ENCODE assay signal across 9 mouse cellular contexts in genomic region chr13:48694090-48695064, GRCm38 (mm10). TPM values are rescaled to one million over a fixed set of nuclear protein-coding genes. Genes with fewer than 3 reads are reported as not detected.
DNase-seq lines count a peak whose midpoint lies in the region; ATAC-seq and TF ChIP-seq lines count a peak whose summit lies in the region.
"Had no signal": no experiment of that assay in that cellular context is flagged by ENCODE, and none has a peak within 500 bp of the region (broad histone marks: within the 10 kb centered on the region; RNA-seq: fewer than 3 reads in every experiment).

No protein-coding gene starts in this region.

- TF ChIP-seq POLR2A in cerebellum, adult 2 months (IDR thresholded peaks at IDR 0.05; ENCODE audit: borderline replicate concordance, insufficient read depth, low read length) = no peak

- ATAC-seq in liver, embryonic 12.5 days = no peak

- no peaks in the 10 kb centered on the region for H3K27me3 ChIP-seq in cerebellum, adult 2 months (ENCODE audit: control insufficient read depth, insufficient read depth, low read length)
- peaks cover 72% of the 10 kb centered on the region for H3K27me3 ChIP-seq in E14TG2a.4 (ENCODE audit: insufficient read depth, low read length)
- H3K27me3 ChIP-seq in liver, embryonic 12.5 days (replicated peaks) = peaks cover 12% of the 10 kb centered on the region; the same call in 1 of the 2 replicates

- WGBS in cerebellum, adult 2 months = 31% methylated on average over 27 of the region's 27 CpGs
- 58% methylated on average over 27 of the region's 27 CpGs for WGBS in liver, embryonic 12.5 days (ENCODE audit: insufficient replicate concordance)

- TF ChIP-seq CTCF in cerebellum, adult 2 months (IDR thresholded peaks at IDR 0.05; ENCODE audit: borderline replicate concordance, insufficient read depth, low read depth, low read length) = no peak
- no peak for TF ChIP-seq CTCF in E14TG2a.4 (conservative IDR thresholded peaks at IDR 0.05; ENCODE audit: low read length)

- no peak overlapping the region for H3K9ac ChIP-seq in liver, embryonic 12.5 days

- 0 out of 2 replicates have a peak, but pooled peaks cover 3% of the 10 kb centered on the region for H3K9me3 ChIP-seq in E14TG2a.4 (ENCODE audit: low read length)
- no peaks in the 10 kb centered on the region for H3K9me3 ChIP-seq in liver, embryonic 12.5 days (replicated peaks)

- no peak overlapping the region for H3K4me2 ChIP-seq in liver, embryonic 12.5 days

- no peaks in the 10 kb centered on the region for H3K36me3 ChIP-seq in E14TG2a.4 (ENCODE audit: insufficient read depth, low read length)
- no peaks in the 10 kb centered on the region for H3K36me3 ChIP-seq in liver, embryonic 12.5 days

- peaks cover 5% of the 10 kb centered on the region; the same call in 1 of the 2 replicates for H3K4me1 ChIP-seq in cerebellum, adult 2 months (ENCODE audit: control insufficient read depth, insufficient read depth, low read length)
- peaks cover 11% of the 10 kb centered on the region; the same call in 1 of the 2 replicates for H3K4me1 ChIP-seq in E14TG2a.4 (replicated peaks; ENCODE audit: low read depth, low read length)
- no peaks in the 10 kb centered on the region for H3K4me1 ChIP-seq in liver, embryonic 12.5 days

- DNase-seq in cerebellum, postnatal 14 days = peak; percentile 64 to 76
- no peak for DNase-seq in cerebellum, adult 2 months
- peak; percentile 43 to 67 for DNase-seq in frontal cortex, postnatal 36 days (ENCODE audit: low spot score in 2 of 2)
- peak; percentile 74 for DNase-seq in heart, postnatal 4 days
- DNase-seq in lung, postnatal 14 days = peak; percentile 15
- no peak for DNase-seq in cerebellum, adult 11-12 months

- no peak overlapping the region for H3K27ac ChIP-seq in cerebellum, adult 2 months (ENCODE audit: insufficient read depth, low read length)
- H3K27ac ChIP-seq in liver, embryonic 12.5 days = no peak overlapping the region

- H3K4me3 ChIP-seq in cerebellum, adult 2 months (replicated peaks; ENCODE audit: insufficient read depth, low read depth, low read length) = no peak overlapping the region
- peak overlapping the region; percentile 43 for H3K4me3 ChIP-seq in E14TG2a.4 (replicated peaks; ENCODE audit: low read length)
- no peak overlapping the region for H3K4me3 ChIP-seq in liver, embryonic 12.5 days

RNA-seq across cellular contexts. Expression of gene Barx1, which starts 31.6 kb away (rescaled TPM):
- not detected in 2 replicates for polyA plus RNA-seq in cerebellum, adult 2 months (2012; rRNA removed)
- not detected for total RNA-seq in heart, postnatal 4 days (2021)
- 7.2 and 7.8 TPM in 2 replicates for polyA plus RNA-seq in liver, embryonic 12.5 days (2016; fragmentation: Nextera tagmentation; extraction: Ambion mirVana)
- total RNA-seq: common myeloid progenitor, adult 5-6 weeks had no signal

Comparison
In these comparisons a context has a peak if more than half of its experiments do, and no peak if none do; other contexts are left out.
1. DNase-seq: peak in cerebellum, postnatal 14 days (2 of 2), frontal cortex, postnatal 36 days (2 of 2), heart, postnatal 4 days (single experiment) and lung, postnatal 14 days (single experiment); none in cerebellum, adult 2 months (0 of 2) and cerebellum, adult 11-12 months (single experiment).